Mouse (Mus musculus): ENCODE data around the gene Vegfb.

Gene Vegfb

GRCm38 (mm10) chr19:6995255-6995991 is 8.0 kb upstream of the Vegfb start:
- CTCF ChIA-PET, result interaction anchor here (0.5 to 2.4 kb wide), 25 partner anchors 8 to 609 kb away, joined by 3 to 46 read pairs (median 4); partner anchors contain the start of genes Bad (in 1 of the 4), Fkbp2 (in 1 of the 4), Gpr137 (in 1 of the 4) and Plcb3 (in 1 of the 4)
- POLR2A ChIA-PET, result interaction anchor here (0.5 to 7.7 kb wide), 70 partner anchors 8 to 1723 kb away, joined by 3 to 99 read pairs (median 4); partner anchors contain the start of genes Fkbp2 (in 3 of the 4), Plcb3 (in 3 of the 4), Vegfb (in 3 of the 4) and Stip1 (in 2 of the 4)

GRCm38 (mm10) chr19:6994489-6994888 is 7.0 kb upstream of the Vegfb start:
- ChIA-PET POLR2A (interaction anchor here in 2 of 4 experiments (0.5 to 7.7 kb wide), 10 partner anchors 9 to 146 kb away, joined by 3 to 99 read pairs (median 8); partner anchors contain the start of genes Fkbp2 (in 2 of the 2), Plcb3 (in 1 of the 2) and Ppp1r14b (in 1 of the 2)), CTCF (interaction anchor here in 1 of 4 experiments (2.4 kb wide), 1 partner anchor 15 kb away, joined by 46 read pairs; the partner anchor contains the start of gene Fkbp2)

GRCm38 (mm10) chr19:6994002-6994401 is 6.6 kb upstream of the Vegfb start:
- CTCF ChIA-PET, result interaction anchor here in 1 of 4 experiments (2.2 kb wide), 1 partner anchor 24 kb away, joined by 6 read pairs; no protein-coding TSS in a partner anchor
- POLR2A ChIA-PET, result interaction anchor here in 2 of 4 experiments (1.4 to 7.7 kb wide), 5 partner anchors 9 to 15 kb away, joined by 4 to 99 read pairs (median 14); partner anchors contain the start of genes Fkbp2 (in 2 of the 2) and Plcb3 (in 1 of the 2)

GRCm38 (mm10) chr19:6993011-6993770 is 5.7 kb upstream of the Vegfb start:
- ChIA-PET CTCF (interaction anchor here (0.6 to 2.2 kb wide), 7 partner anchors 14 to 23 kb away, joined by 3 to 37 read pairs (median 6); partner anchors contain the start of gene Fkbp2 (in 1 of the 4)), POLR2A (interaction anchor here in 3 of 4 experiments (0.9 to 2.9 kb wide), 22 partner anchors 9 to 1730 kb away, joined by 3 to 35 read pairs (median 4); partner anchors contain the start of genes Fkbp2 (in 2 of the 3), Plcb3 (in 2 of the 3), Stip1 (in 2 of the 3) and Bad (in 1 of the 3))

GRCm38 (mm10) chr19:6992011-6992858 is 4.8 kb upstream of the Vegfb start, which contains the start of gene Dnajc4:
Gene Dnajc4 (minus strand): TSS chr19:6992572.
- ChIA-PET POLR2A (interaction anchor here (0.5 to 2.3 kb wide), 32 partner anchors 8 to 1731 kb away, joined by 3 to 35 read pairs (median 4); partner anchors contain the start of genes Fkbp2 (in 2 of the 4), Plcb3 (in 2 of the 4), Stip1 (in 2 of the 4) and Bad (in 1 of the 4)), CTCF (interaction anchor here (0.5 to 2.2 kb wide), 7 partner anchors 13 to 564 kb away, joined by 3 to 37 read pairs (median 3); partner anchors contain the start of gene Fkbp2 (in 1 of the 4))

GRCm38 (mm10) chr19:6991166-6991565 is 3.7 kb upstream of the Vegfb start:
- ChIA-PET CTCF (interaction anchor here in 2 of 4 experiments (0.6 to 2.1 kb wide), 3 partner anchors 12 to 136 kb away, joined by 7 to 37 read pairs (median 8); partner anchors contain the start of gene Fkbp2 (in 1 of the 2)), POLR2A (interaction anchor here in 2 of 4 experiments (0.9 to 2.1 kb wide), 8 partner anchors 8 to 49 kb away, joined by 3 to 35 read pairs (median 6); partner anchors contain the start of genes Plcb3 (in 2 of the 2), Stip1 (in 2 of the 2) and Fkbp2 (in 1 of the 2))

- POLR2A ChIA-PET, result interaction anchor here in 2 of 4 experiments (1.3 to 1.5 kb wide), 3 partner anchors 15 to 20 kb away, joined by 3 to 5 read pairs (median 4); partner anchors contain the start of gene Plcb3 (in 1 of the 2)
- CTCF ChIA-PET, result interaction anchor here in 1 of 4 experiments (0.6 kb wide), 1 partner anchor 135 kb away, joined by 8 read pairs; no protein-coding TSS in a partner anchor
Measured at GRCm38 (mm10) chr19:6990712-6991111, 3.3 kb upstream of the Vegfb start.

- CTCF ChIA-PET, result interaction anchor here in 3 of 4 experiments (1.1 to 1.5 kb wide), 3 partner anchors 9 to 31 kb away, joined by 3 to 6 read pairs (median 5); partner anchors contain the start of gene Fkbp2 (in 1 of the 3)
- POLR2A ChIA-PET, result interaction anchor here in 3 of 4 experiments (0.6 to 1.3 kb wide), 12 partner anchors 8 to 381 kb away, joined by 3 to 6 read pairs (median 4); partner anchors contain the start of genes Fkbp2 (in 1 of the 3) and Plcb3 (in 1 of the 3)
Measured at GRCm38 (mm10) chr19:6989251-6989650, 1.8 kb upstream of the Vegfb start.

GRCm38 (mm10) chr19:6987904-6988285 is 444 bp upstream of the Vegfb start:
- CTCF ChIA-PET, result interaction anchor here in 3 of 4 experiments (1.2 to 1.9 kb wide), 5 partner anchors 8 to 32 kb away, joined by 3 to 6 read pairs (median 5); partner anchors contain the start of genes Nudt22 (in 1 of the 3) and Trpt1 (in 1 of the 3)
- POLR2A ChIA-PET, result interaction anchor here in 3 of 4 experiments (0.6 to 5.2 kb wide), 23 partner anchors 8 to 584 kb away, joined by 3 to 34 read pairs (median 4); partner anchors contain the start of genes Nudt22 (in 3 of the 3), Trpt1 (in 3 of the 3), Stip1 (in 2 of the 3) and Plcb3 (in 1 of the 3)

GRCm38 (mm10) chr19:6985951-6986708 is 1.3 kb downstream of the Vegfb start:
- POLR2A ChIA-PET, result interaction anchor here in 3 of 4 experiments (0.6 to 5.2 kb wide), 18 partner anchors 7 to 62 kb away, joined by 3 to 34 read pairs (median 6); partner anchors contain the start of genes Nudt22 (in 3 of the 3), Trpt1 (in 3 of the 3), Plcb3 (in 2 of the 3) and Stip1 (in 2 of the 3)
- CTCF ChIA-PET, result interaction anchor here in 2 of 4 experiments (0.6 to 1.9 kb wide), 2 partner anchors 16 to 341 kb away, joined by 3 to 5 read pairs; no protein-coding TSS in a partner anchor

- ChIA-PET POLR2A (interaction anchor here in 3 of 4 experiments (0.6 to 5.2 kb wide), 23 partner anchors 9 to 222 kb away, joined by 3 to 34 read pairs (median 4); partner anchors contain the start of genes Nudt22 (in 3 of the 3), Trpt1 (in 3 of the 3), Plcb3 (in 2 of the 3) and Esrra (in 1 of the 3)), CTCF (interaction anchor here in 2 of 4 experiments (0.6 to 1.2 kb wide), 2 partner anchors 10 to 34 kb away, joined by 3 read pairs; no protein-coding TSS in a partner anchor)
Measured at GRCm38 (mm10) chr19:6985300-6985699, 2.2 kb downstream of the Vegfb start.

- POLR2A ChIA-PET, result interaction anchor here in 3 of 4 experiments (0.6 to 8.9 kb wide), 8 partner anchors 8 to 187 kb away, joined by 3 to 99 read pairs (median 4); partner anchors contain the start of genes Nudt22 (in 2 of the 3), Trpt1 (in 2 of the 3) and Plcb3 (in 1 of the 3)
- CTCF ChIA-PET, result no interaction called here
Measured at GRCm38 (mm10) chr19:6983621-6984020, 3.8 kb downstream of the Vegfb start.

- ChIA-PET CTCF (interaction anchor here in 1 of 4 experiments (0.8 kb wide), 1 partner anchor 529 kb away, joined by 3 read pairs; no protein-coding TSS in a partner anchor), POLR2A (interaction anchor here in 3 of 4 experiments (0.7 to 8.9 kb wide), 15 partner anchors 8 to 1873 kb away, joined by 3 to 99 read pairs (median 14); partner anchors contain the start of genes Nudt22 (in 3 of the 3), Trpt1 (in 3 of the 3), Dnajc4 (in 2 of the 3) and Stip1 (in 1 of the 3))
Measured at GRCm38 (mm10) chr19:6981465-6981864, 6.0 kb downstream of the Vegfb start.

GRCm38 (mm10) chr19:6980381-6981093 is 6.9 kb downstream of the Vegfb start, which contains the start of gene Fkbp2:
Gene Fkbp2 (minus strand): TSS chr19:6980501.
- ChIA-PET CTCF (interaction anchor here in 3 of 4 experiments (0.7 to 2.9 kb wide), 33 partner anchors 7 to 552 kb away, joined by 3 to 89 read pairs (median 6); partner anchors contain the start of genes Bad (in 2 of the 3), Dnajc4 (in 2 of the 3), Nudt22 (in 2 of the 3) and Trpt1 (in 2 of the 3)), POLR2A (interaction anchor here in 3 of 4 experiments (0.5 to 8.9 kb wide), 57 partner anchors 9 to 1743 kb away, joined by 3 to 99 read pairs (median 4); partner anchors contain the start of genes Bad (in 3 of the 3), Gpr137 (in 3 of the 3), Nudt22 (in 3 of the 3) and Trpt1 (in 3 of the 3))

Data from embryonic stem cell, embryonic (primary cell).